Comparison of ENCODE assay signal across 1 mouse cellular context in the genomic region with DNA sequence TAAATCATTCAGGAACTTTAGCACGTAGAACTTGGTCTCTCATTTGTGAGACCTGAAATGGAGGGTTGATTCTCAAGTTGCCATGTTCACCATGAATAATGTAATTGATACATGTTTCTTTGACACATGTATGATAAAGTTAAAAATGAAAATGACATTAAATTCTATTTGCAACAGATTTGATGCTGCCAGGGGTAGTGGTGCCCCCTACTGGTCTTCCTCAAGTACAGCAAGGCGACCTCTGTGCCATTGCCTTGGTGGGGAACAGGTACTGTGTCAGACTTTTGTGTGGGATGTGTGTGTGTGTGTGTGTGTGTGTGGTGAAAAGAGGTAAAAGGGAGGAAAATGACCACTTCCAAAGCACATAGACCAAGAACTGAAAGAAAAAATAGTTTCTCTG.
TF ChIP-seq lines count a peak whose summit lies in the region.

No protein-coding gene starts in this region.

TF ChIP-seq in CH12.LX, 34 proteins besides CTCF, POLR2A, EP300 and RAD21:
- no peak for TF ChIP-seq CHD2 (IDR thresholded peaks at IDR 0.05; ENCODE audit: low read length)
- TF ChIP-seq SMC3 (IDR thresholded peaks at IDR 0.05; ENCODE audit: low read depth, low read length), result peak; percentile 93
- 0 out of 2 replicates have a peak, but pooled peaks have one; percentile 13 for TF ChIP-seq MYC (IDR thresholded peaks at IDR 0.05; ENCODE audit: low read depth, low read length)
- peak; percentile 49 for TF ChIP-seq ZC3H11A (IDR thresholded peaks at IDR 0.05; ENCODE audit: low read depth, low read length)
